Mouse (Mus musculus): ENCODE data around the gene Vmn1r22.
"Not testable (repeated sequence)": the region's sequence is repeated elsewhere in the genome, so short reads cannot be mapped to it uniquely, and the experiment has no call there.

The Vmn1r22 gene

GRCm38 (mm10) chr6:57907928-57908327, at the start of gene Vmn1r22:
TSS of gene Vmn1r22 (minus strand) at chr6:57908028.
- DNase-seq (ENCODE audit: low spot score): no peak

DNA sequence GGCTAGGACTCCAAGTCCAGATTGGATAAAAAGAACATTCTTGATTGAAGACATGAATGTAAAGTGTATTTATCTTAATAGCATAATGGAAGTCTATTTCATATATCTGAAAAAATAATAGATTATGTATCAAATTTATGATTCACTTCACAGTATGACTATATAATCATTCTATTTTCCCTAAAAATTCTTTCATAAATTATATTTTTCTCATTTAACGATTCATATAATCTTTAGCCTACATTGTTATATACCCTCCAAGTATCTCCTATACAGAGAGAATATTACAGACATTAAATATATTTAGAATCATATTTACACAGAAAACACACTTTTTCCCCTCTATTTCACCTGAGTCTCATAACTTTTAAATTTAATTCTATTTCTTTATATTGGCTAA, 18.9 kb upstream of the Vmn1r22 start, which contains the start of gene Vmn1r23:
Gene Vmn1r23, minus strand, starts transcription at position 101 of the 400 bp plus-strand sequence.
- no peak for DNase-seq (ENCODE audit: low spot score)

GRCm38 (mm10) chr6:57859043-57860042, 48.5 kb downstream of the Vmn1r22 start:
- peak; percentile 55 for DNase-seq (ENCODE audit: low spot score)

GRCm38 (mm10) chr6:57851177-57851576, 56.7 kb downstream of the Vmn1r22 start:
- not testable (repeated sequence) for DNase-seq (ENCODE audit: low spot score)

GRCm38 (mm10) chr6:57850286-57850685, 57.5 kb downstream of the Vmn1r22 start, which contains the start of gene Vmn1r21:
TSS of gene Vmn1r21 (minus strand) at chr6:57850343.
- no peak for DNase-seq (ENCODE audit: low spot score)
